Mouse (Mus musculus) liver, embryonic 12.5 days (tissue): ENCODE measurements around the gene Ets2. TPM values are rescaled to one million over a fixed set of nuclear protein-coding genes. Genes with fewer than 3 reads are reported as not detected.
A peak's percentile ranks its signal among the peaks of the same experiment; 100 is the strongest.

Experiments
- ATAC-seq: fragments of 200-750 bp; cut with Nextera tagmentation; 2 replicates; pipeline ENCODE4 v1.8.0; 2017; ENCODE audit warnings: moderate number of reproducible peaks, mild to moderate bottlenecking, moderate library complexity
- H3K27ac ChIP-seq: fragments of 300-500 bp; sonication (generic); 2 replicates; pipeline ENCODE4 v1.5.1; 2016; ENCODE audit warnings: mild to moderate bottlenecking
- H3K27me3 ChIP-seq: fragments of 300-500 bp; sonication (generic); replicated peaks from 2 replicates; pipeline ENCODE4 v1.6.1; 2016; ENCODE audit warnings: mild to moderate bottlenecking, moderate library complexity
- H3K36me3 ChIP-seq: fragments of 300-500 bp; sonication (generic); 2 replicates; pipeline ENCODE4 v1.6.1; 2016; ENCODE audit warnings: mild to moderate bottlenecking, moderate library complexity
- H3K4me1 ChIP-seq: fragments of 300-500 bp; sonication (generic); 2 replicates; pipeline ENCODE4 v1.6.1; 2016
- H3K4me2 ChIP-seq: fragments of 300-500 bp; sonication (generic); 2 replicates; pipeline ENCODE4 v1.6.1; 2016; ENCODE audit warnings: mild to moderate bottlenecking, moderate library complexity
- H3K4me3 ChIP-seq: fragments of 300-500 bp; sonication (generic); 2 replicates; pipeline ENCODE4 v1.5.1; 2016; ENCODE audit warnings: mild to moderate bottlenecking, moderate library complexity
- H3K9ac ChIP-seq: fragments of 300-500 bp; sonication (generic); 2 replicates; pipeline ENCODE4 v1.6.1; 2016; ENCODE audit warnings: mild to moderate bottlenecking, moderate library complexity
- H3K9me3 ChIP-seq: fragments of 300-500 bp; sonication (generic); replicated peaks from 2 replicates; pipeline ENCODE4 v1.6.1; 2016; ENCODE audit warnings: mild to moderate bottlenecking, moderate library complexity
- WGBS: fragments of 180-500 bp; shearing (Covaris S2); methylation state at CpG from one replicate; pipeline ENCODE4 v1.1.7; 2016; ENCODE audit not compliant: insufficient replicate concordance; 5-methylcytosine and 5-hydroxymethylcytosine counted together
- polyA plus RNA-seq: library from polyadenylated mRNA; unstranded; fragments of >200 nt; fragmentation: Nextera tagmentation; extraction: Ambion mirVana; gene quantifications from 2 replicates; pipeline ENCODE4 v1.2.1, GENCODE M21; 2016

Gene Ets2
- polyA plus RNA-seq, result 18.6 and 19.7 TPM in 2 replicates

DNA sequence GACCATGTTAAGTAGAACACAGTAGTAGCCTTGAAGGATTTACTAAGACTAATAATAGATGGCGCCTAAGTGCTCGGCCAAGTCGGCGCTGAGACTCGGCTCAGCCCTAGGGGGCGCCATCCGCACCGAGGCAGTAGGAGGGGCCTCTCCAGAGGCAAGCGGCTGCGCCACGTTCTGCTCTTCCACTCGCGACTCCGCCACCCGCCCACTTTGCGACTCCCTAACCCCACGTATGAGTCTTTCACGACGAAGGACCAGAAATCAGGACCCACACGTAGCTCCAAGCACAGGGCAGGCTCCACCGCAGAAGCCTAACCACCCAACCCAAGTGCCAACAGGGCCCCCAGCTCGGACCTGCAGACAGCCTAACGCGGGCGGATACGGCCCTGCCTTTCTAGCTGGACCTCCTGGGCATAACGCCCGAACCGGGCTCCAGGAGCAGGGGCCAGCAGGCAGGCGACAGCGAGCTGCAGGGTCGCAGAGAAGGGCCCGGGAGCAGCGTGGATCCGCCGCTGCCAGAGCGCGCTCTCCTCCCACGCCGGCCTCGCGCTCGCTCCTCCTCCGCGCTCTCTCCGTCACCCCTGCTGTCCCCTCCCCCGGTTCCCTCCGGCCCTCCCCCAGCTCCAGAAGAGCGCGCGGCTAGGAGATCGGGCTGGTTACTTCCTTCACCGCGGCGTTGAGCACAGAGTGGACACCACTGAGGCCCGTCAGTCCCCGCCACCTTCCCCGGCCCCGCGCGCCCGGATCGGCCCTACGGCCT lies at the start of gene Ets2:
Ets2 (plus strand) TSS at position 274 of the 760 bp plus-strand sequence.
- no peaks in the 10 kb centered on the region for H3K9me3 ChIP-seq
- peak within 1 kb of the TSS; percentile 78 for H3K9ac ChIP-seq
- ATAC-seq, result peak; percentile 93
- peaks cover 18% of the 10 kb centered on the region for H3K36me3 ChIP-seq
- H3K4me3 ChIP-seq, result peak within 1 kb of the TSS; percentile 68
- peak within 1 kb of the TSS; percentile 74 for H3K27ac ChIP-seq
- under 1% methylated on average over 62 of the region's 64 CpGs for WGBS
- peaks cover 31% of the 10 kb centered on the region for H3K4me1 ChIP-seq
- H3K4me2 ChIP-seq, result peak within 1 kb of the TSS; percentile 84
- H3K27me3 ChIP-seq, result no peaks in the 10 kb centered on the region

DNA sequence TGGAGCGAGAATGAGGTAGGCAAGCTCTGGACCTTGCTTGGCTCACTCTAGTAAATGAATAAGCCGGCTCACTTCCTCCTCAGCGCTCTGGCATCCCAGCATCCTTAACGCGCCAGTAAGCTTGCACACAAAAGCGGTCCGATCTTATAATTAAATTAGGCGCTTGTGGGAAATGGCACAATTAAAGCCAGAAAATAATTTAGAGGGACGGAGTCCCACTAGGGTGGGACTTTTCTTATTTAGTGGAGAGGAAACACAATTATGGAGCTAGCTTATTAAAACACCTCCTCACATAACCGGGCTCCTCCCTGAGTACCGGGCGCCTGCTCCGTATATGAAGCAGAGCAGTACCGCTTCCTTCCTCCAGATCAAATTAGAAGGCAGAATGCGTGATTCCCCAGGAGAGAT lies 47.7 kb upstream of the Ets2 start:
- 85% methylated on average over 15 of the region's 15 CpGs for WGBS
- H3K4me1 ChIP-seq, result no peaks in the 10 kb centered on the region
- H3K9me3 ChIP-seq, result peaks cover 7% of the 10 kb centered on the region
- H3K4me2 ChIP-seq, result no peak overlapping the region
- H3K36me3 ChIP-seq, result no peaks in the 10 kb centered on the region
- no peak overlapping the region for H3K4me3 ChIP-seq
- ATAC-seq, result no peak
- no peaks in the 10 kb centered on the region for H3K27me3 ChIP-seq
- no peak overlapping the region for H3K27ac ChIP-seq
- no peak overlapping the region for H3K9ac ChIP-seq

DNA sequence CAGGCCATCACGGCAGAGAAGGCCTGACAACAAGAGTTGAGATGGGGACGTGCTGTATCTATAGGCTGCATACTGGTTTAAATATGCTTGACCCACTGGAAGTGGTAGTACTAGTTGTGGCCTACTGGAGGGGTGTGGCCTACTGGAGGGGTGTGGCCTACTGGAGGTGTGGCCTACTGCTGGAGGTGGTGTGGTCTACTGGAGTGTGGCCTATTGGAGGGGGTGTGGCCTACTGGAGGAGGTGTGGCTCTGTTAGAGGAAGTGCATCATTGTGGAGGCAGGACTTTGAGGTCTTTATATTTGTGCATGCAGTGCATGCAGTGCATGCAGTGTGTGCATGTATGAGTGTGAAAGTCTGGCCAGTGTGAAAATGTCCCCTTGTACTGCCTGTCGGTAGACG lies 45.3 kb upstream of the Ets2 start:
- no peak overlapping the region for H3K4me2 ChIP-seq
- 83% methylated on average over 4 of the region's 4 CpGs for WGBS
- no peak overlapping the region for H3K27ac ChIP-seq
- peaks cover 7% of the 10 kb centered on the region for H3K9me3 ChIP-seq
- H3K4me3 ChIP-seq, result no peak overlapping the region
- H3K36me3 ChIP-seq, result no peaks in the 10 kb centered on the region
- no peaks in the 10 kb centered on the region for H3K4me1 ChIP-seq
- no peaks in the 10 kb centered on the region for H3K27me3 ChIP-seq
- H3K9ac ChIP-seq, result no peak overlapping the region
- ATAC-seq, result no peak

DNA sequence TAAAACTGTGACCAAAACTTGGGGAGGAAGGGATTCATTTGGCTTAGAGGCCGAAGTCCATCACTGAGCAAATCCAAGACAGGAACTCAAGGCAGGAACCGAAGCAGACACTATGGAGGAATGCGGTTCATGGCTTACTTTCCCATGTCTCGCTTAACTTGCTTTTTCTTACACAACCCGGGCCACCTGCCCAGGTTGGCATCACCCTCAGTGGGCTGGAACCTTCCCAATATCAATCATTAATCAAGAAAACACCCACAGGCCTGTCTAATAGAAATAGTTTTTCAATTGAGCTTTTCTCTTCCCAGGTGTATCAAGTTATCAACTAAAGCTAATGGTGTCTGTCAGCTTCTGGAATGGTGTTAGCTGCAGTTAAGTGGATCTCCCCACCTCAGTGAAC lies 44.7 kb upstream of the Ets2 start:
- H3K36me3 ChIP-seq, result no peaks in the 10 kb centered on the region
- no peak overlapping the region for H3K4me2 ChIP-seq
- H3K9ac ChIP-seq, result no peak overlapping the region
- no peak overlapping the region for H3K4me3 ChIP-seq
- ATAC-seq, result no peak
- no peak overlapping the region for H3K27ac ChIP-seq
- H3K9me3 ChIP-seq, result peaks cover 7% of the 10 kb centered on the region
- no peaks in the 10 kb centered on the region; the same call in 1 of the 2 replicates for H3K27me3 ChIP-seq
- 89% methylated on average over 5 of the region's 5 CpGs for WGBS
- H3K4me1 ChIP-seq, result no peaks in the 10 kb centered on the region

DNA sequence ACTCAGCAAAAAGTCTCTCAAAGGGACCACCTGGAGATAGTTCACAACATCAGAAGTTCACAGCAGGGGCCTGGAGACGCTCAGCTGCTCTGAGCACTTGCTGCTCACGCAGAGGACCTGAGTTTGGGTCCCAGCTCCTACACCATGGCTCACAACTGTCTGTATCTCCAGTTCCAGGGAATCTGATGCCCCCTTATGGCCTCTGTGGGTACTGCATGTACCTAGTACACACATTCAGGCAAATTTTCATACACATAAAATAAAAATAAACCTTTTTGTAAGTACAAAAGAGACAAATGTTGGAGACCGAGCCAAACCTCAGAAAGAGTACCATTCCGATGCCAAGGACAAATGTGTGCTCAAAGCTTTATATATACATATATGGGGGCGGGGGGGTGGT lies 44.1 kb upstream of the Ets2 start:
- H3K27me3 ChIP-seq, result no peaks in the 10 kb centered on the region; the same call in 1 of the 2 replicates
- no peak overlapping the region for H3K4me2 ChIP-seq
- WGBS, result 78% methylated on average over 5 of the region's 5 CpGs
- no peaks in the 10 kb centered on the region for H3K36me3 ChIP-seq
- no peak overlapping the region for H3K9ac ChIP-seq
- H3K4me3 ChIP-seq, result no peak overlapping the region
- no peaks in the 10 kb centered on the region for H3K4me1 ChIP-seq
- peaks cover 7% of the 10 kb centered on the region for H3K9me3 ChIP-seq
- H3K27ac ChIP-seq, result no peak overlapping the region
- ATAC-seq, result no peak

DNA sequence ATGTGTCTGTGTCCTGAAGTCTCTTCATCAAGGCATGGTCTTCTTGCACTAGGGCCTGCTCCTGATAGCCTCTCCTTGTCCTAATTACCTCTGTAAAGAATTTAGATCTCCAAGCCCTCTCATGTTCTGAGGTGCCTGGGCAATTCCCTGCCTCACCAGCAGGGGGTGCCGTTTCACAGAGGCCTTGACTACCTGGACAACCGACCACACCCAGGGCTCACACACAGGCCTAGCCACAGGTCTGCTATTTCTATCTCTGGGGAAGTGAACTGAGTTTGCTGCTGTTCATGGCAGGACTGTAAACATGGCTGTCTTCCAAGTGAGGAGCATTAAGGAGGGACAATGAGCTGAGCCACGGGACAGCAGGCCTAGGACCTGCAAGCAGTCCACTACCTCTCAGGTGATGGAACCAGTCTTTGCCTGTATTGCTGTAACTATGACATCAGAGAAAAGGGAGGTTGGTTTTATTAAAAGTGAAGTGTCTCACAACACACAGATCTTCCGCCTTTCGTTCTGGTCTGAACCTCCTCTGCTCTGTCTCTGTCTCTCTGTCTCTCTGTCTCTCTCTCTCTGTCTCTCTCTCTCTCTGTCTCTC lies 42.9 kb upstream of the Ets2 start:
- Histone ChIP-seq H3K4me3 (no peak overlapping the region), H3K27me3 (no peaks in the 10 kb centered on the region; the same call in 1 of the 2 replicates), H3K27ac (no peak overlapping the region), H3K4me2 (no peak overlapping the region), H3K9me3 (peaks cover 7% of the 10 kb centered on the region), H3K4me1 (no peaks in the 10 kb centered on the region), H3K9ac (no peak overlapping the region), H3K36me3 (no peaks in the 10 kb centered on the region)
- ATAC-seq, result 0 out of 2 replicates have a peak, but pooled peaks have one; percentile 13
- 50% methylated on average over 5 of the region's 5 CpGs for WGBS

DNA sequence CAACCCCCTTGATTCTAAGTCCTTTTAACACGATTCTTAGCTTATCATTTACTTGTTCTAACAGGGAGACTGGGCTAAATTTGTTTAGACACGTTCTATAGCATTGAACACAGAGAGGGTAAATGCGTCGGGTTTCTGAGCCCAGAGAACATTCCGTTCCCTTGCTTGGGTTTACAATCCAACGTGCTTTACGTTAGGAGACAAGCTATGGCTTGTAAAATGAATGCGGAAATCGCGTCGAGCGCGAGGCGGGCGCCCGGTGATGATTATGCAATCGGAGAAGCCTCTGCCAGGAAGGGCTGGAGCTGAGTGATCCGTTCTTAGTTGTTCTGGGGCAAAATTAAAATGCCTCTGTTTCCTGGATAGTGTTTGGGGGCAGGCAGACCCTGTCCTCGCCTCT lies 42.4 kb upstream of the Ets2 start:
- 63% methylated on average over 19 of the region's 19 CpGs for WGBS
- Histone ChIP-seq H3K9me3 (peaks cover 7% of the 10 kb centered on the region), H3K36me3 (no peaks in the 10 kb centered on the region), H3K4me2 (no peak overlapping the region), H3K4me3 (no peak overlapping the region), H3K4me1 (no peaks in the 10 kb centered on the region), H3K27ac (no peak overlapping the region), H3K27me3 (no peaks in the 10 kb centered on the region; the same call in 1 of the 2 replicates), H3K9ac (no peak overlapping the region)
- no peak for ATAC-seq

DNA sequence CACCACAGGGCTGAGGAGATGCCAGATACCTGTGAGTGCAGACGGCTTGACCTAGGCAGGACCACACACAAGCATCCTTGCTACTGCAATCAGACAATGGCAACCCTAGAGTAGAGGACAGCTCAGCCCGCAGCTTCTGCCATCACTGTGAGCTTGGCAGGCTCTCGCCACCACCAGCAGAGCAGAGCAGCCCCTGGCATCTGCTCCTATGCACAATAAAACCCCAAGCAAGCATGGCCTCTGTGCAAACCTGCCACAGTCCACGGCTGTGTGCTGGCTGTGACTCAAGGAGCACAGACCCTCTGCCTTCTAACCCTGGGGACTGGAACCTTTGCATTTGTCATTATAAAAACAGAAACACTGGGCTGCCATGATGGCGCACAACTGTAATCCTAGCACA lies 41.0 kb upstream of the Ets2 start:
- Histone ChIP-seq H3K9ac (no peak overlapping the region), H3K27ac (no peak overlapping the region), H3K27me3 (no peaks in the 10 kb centered on the region; the same call in 1 of the 2 replicates), H3K4me2 (no peak overlapping the region), H3K36me3 (no peaks in the 10 kb centered on the region), H3K4me1 (no peaks in the 10 kb centered on the region), H3K4me3 (no peak overlapping the region), H3K9me3 (peaks cover 7% of the 10 kb centered on the region)
- 65% methylated on average over 5 of the region's 5 CpGs for WGBS
- ATAC-seq, result no peak

DNA sequence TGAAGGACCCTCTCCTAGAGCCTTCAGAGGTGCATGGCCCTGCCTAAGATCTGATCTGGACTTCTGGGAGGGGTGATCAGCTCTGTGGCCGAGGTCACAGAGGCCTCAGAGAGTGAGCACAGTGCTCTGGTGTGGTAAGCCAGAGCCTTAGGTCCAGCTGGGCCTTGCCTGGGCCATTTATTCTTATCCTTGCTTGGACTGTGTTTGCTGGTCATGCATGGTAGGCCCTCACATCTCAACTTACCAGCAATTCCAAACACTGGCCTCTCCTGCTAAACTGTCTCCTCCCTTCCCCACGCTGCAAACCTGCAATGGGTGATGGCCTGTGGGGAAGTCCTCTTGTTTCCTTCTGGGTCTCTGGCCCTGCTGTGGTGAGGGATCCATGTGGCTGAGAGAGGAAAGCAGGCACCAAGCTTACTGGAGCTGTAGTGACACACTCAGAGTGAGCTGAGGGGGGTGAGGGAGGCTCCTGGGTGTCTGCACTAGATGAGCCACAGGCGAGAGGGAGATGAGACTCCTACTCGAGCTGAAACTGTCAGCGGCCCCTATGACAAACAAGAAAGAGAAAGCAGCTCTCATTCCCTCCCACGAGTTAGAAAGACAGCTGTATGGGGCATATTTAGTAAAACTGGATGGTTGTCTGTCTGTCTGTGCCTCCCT lies 36.3 kb upstream of the Ets2 start:
- H3K4me2 ChIP-seq, result no peak overlapping the region
- no peaks in the 10 kb centered on the region for H3K9me3 ChIP-seq
- no peak for ATAC-seq
- WGBS, result 44% methylated on average over 6 of the region's 6 CpGs
- no peak overlapping the region for H3K27ac ChIP-seq
- no peaks in the 10 kb centered on the region for H3K36me3 ChIP-seq
- no peaks in the 10 kb centered on the region; the same call in 1 of the 2 replicates for H3K27me3 ChIP-seq
- no peak overlapping the region for H3K4me3 ChIP-seq
- no peak overlapping the region for H3K9ac ChIP-seq
- no peaks in the 10 kb centered on the region for H3K4me1 ChIP-seq

DNA sequence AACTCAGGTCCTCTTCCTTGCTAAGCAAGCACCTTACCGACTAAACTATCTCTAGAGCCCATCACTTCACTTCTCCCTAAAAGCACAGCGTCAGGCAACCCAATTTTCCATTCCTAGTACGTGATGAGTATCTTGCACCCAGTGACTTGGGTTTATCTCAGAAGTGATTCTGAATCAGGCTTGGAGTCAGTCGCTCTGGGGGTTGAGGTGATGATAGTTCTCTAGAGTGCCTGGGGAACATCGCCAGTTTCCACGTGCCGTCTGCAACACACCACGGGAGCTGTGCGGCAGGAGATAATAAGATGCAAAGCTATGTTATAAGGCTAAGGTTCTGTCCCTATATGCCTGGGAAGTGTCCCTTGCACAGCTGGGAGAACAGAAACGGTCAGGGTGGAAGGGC lies 35.6 kb upstream of the Ets2 start:
- no peaks in the 10 kb centered on the region; the same call in 1 of the 2 replicates for H3K27me3 ChIP-seq
- ATAC-seq, result no peak

DNA sequence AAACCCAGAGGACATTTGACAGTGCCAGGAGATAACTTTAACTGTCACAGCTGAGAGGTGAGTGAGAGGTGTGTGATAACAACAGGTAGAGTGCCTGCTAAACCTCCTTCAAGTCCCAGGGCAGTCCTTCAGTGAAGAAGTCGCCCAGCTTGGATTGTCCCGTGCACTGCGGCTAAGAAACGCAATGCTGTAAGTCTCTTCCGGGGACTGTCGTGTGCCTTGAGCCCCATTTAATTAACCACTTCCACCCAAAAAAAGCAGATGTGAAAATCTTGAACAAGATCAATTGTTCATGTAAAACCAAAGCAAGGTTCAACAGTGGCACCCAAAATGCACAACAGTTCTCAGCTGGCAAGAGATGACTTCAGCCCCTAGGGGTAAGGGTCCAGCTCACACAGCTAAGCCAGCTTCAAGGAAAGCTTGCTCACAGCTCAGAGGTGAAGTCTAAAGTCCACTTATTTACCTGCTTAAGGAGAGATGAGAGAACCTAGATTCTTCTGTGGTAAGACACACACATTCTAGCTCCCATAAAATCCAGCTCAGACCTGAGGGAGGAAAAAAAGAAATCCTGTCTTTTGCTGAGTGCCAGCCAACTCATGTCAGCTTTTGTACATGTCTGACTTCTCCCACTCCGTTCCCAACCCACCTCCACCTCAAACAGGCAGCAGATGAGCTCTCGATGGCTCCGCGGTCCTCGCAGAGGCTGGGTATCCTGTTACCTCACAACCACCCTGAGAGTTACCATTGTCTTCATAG lies 34.3 kb upstream of the Ets2 start:
- no peaks in the 10 kb centered on the region for H3K27me3 ChIP-seq
- ATAC-seq, result no peak
- no peak overlapping the region for H3K9ac ChIP-seq
- no peak overlapping the region for H3K4me2 ChIP-seq
- H3K4me3 ChIP-seq, result no peak overlapping the region
- H3K27ac ChIP-seq, result no peak overlapping the region
- 70% methylated on average over 11 of the region's 11 CpGs for WGBS
- no peaks in the 10 kb centered on the region for H3K9me3 ChIP-seq
- H3K36me3 ChIP-seq, result no peaks in the 10 kb centered on the region
- no peaks in the 10 kb centered on the region for H3K4me1 ChIP-seq

More for the DNA sequence above, 35.6 kb upstream of the Ets2 start:
- Histone ChIP-seq H3K27ac (no peak overlapping the region), H3K4me2 (no peak overlapping the region), H3K36me3 (no peaks in the 10 kb centered on the region), H3K4me1 (no peaks in the 10 kb centered on the region), H3K9me3 (no peaks in the 10 kb centered on the region), H3K4me3 (no peak overlapping the region), H3K9ac (no peak overlapping the region)
- WGBS, result 83% methylated on average over 10 of the region's 10 CpGs
